In genomic region chr13:63672425-63672824, GRCm38 (mm10) we compare ENCODE assay signal across 31 mouse cellular contexts.
DNase-seq lines count a peak whose midpoint lies in the region; ATAC-seq lines count a peak whose summit lies in the region.
"Had no signal": no experiment of that assay in that cellular context is flagged by ENCODE, and none has a peak within 500 bp of the region (broad histone marks: within the 10 kb centered on the region; RNA-seq: fewer than 3 reads in every experiment).

No protein-coding gene starts in this region.

- H3K36me3 ChIP-seq in limb, embryonic 13.5 days = no peaks in the 10 kb centered on the region
- no peaks in the 10 kb centered on the region for H3K36me3 ChIP-seq in limb, embryonic 10.5 days
- H3K36me3 ChIP-seq in limb, embryonic 15.5 days = no peaks in the 10 kb centered on the region
- H3K36me3 ChIP-seq in hindbrain, embryonic 16.5 days (ENCODE audit: control insufficient read depth, insufficient read depth, low read length) = no peaks in the 10 kb centered on the region
- H3K36me3 ChIP-seq in kidney, embryonic 15.5 days = no peaks in the 10 kb centered on the region
- H3K36me3 ChIP-seq: heart, embryonic 12.5 days; hindbrain, embryonic 13.5 days; limb, embryonic 12.5 days; liver, embryonic 13.5 days; midbrain, embryonic 10.5 days; midbrain, embryonic 15.5 days; neural tube, embryonic 15.5 days; stomach, embryonic 15.5 days had no signal

- H3K4me3 ChIP-seq in limb, embryonic 13.5 days = no peak overlapping the region
- H3K4me3 ChIP-seq in limb, embryonic 10.5 days = no peak overlapping the region
- H3K4me3 ChIP-seq in limb, embryonic 15.5 days = no peak overlapping the region
- H3K4me3 ChIP-seq in hindbrain, embryonic 16.5 days (ENCODE audit: low read length) = no peak overlapping the region
- H3K4me3 ChIP-seq in kidney, embryonic 15.5 days (replicated peaks) = no peak overlapping the region
- H3K4me3 ChIP-seq: gastrocnemius, adult 2 months; heart, embryonic 12.5 days; hindbrain, embryonic 13.5 days; limb, embryonic 12.5 days; liver, embryonic 13.5 days; midbrain, embryonic 10.5 days; midbrain, embryonic 15.5 days; neural tube, embryonic 15.5 days; stomach, embryonic 15.5 days had no signal

- no peak overlapping the region for H3K4me2 ChIP-seq in limb, embryonic 13.5 days (replicated peaks)
- H3K4me2 ChIP-seq in limb, embryonic 15.5 days = no peak overlapping the region
- no peak overlapping the region for H3K4me2 ChIP-seq in hindbrain, embryonic 16.5 days (ENCODE audit: low read length)
- no peak overlapping the region for H3K4me2 ChIP-seq in kidney, embryonic 15.5 days
- H3K4me2 ChIP-seq: heart, embryonic 12.5 days; hindbrain, embryonic 13.5 days; limb, embryonic 12.5 days; liver, embryonic 13.5 days; midbrain, embryonic 15.5 days; neural tube, embryonic 15.5 days; stomach, embryonic 15.5 days had no signal

- ATAC-seq in limb, embryonic 13.5 days (ENCODE audit: low FRiP score, low read depth) = no peak
- ATAC-seq in limb, embryonic 15.5 days (ENCODE audit: insufficient number of reproducible peaks, low FRiP score, low TSS enrichment, low read depth) = no peak
- ATAC-seq in hindbrain, embryonic 16.5 days = no peak
- no peak for ATAC-seq in kidney, embryonic 15.5 days (replicated peaks; ENCODE audit: low FRiP score)
- ATAC-seq: forebrain, embryonic 14.5 days; inflammation-experienced regulatory T-cells, adult 6 months; midbrain, embryonic 15.5 days had no signal

- H3K4me1 ChIP-seq in limb, embryonic 13.5 days = peaks cover 16% of the 10 kb centered on the region
- H3K4me1 ChIP-seq in limb, embryonic 10.5 days = peaks cover 14% of the 10 kb centered on the region
- peaks cover 9% of the 10 kb centered on the region; the same call in 1 of the 2 replicates for H3K4me1 ChIP-seq in limb, embryonic 15.5 days
- peaks cover 5% of the 10 kb centered on the region for H3K4me1 ChIP-seq in hindbrain, embryonic 16.5 days (ENCODE audit: control insufficient read depth, insufficient read depth, low read depth, low read length)
- H3K4me1 ChIP-seq in kidney, embryonic 15.5 days = peaks cover 6% of the 10 kb centered on the region
- H3K4me1 ChIP-seq: liver, embryonic 13.5 days; midbrain, embryonic 15.5 days; stomach, embryonic 15.5 days had no signal

- 56% methylated on average over 4 of the region's 4 CpGs for WGBS in limb, embryonic 13.5 days
- WGBS in limb, embryonic 10.5 days = 71% methylated on average over 4 of the region's 4 CpGs
- WGBS in limb, embryonic 15.5 days = 46% methylated on average over 4 of the region's 4 CpGs
- WGBS in hindbrain, embryonic 16.5 days = 73% methylated on average over 4 of the region's 4 CpGs
- 50% methylated on average over 4 of the region's 4 CpGs for WGBS in kidney, embryonic 15.5 days

- 0 out of 2 replicates have a peak overlapping the region, but pooled peaks have one; percentile 6 for H3K27ac ChIP-seq in limb, embryonic 13.5 days
- H3K27ac ChIP-seq in limb, embryonic 10.5 days = no peak overlapping the region
- H3K27ac ChIP-seq in limb, embryonic 15.5 days = 0 out of 2 replicates have a peak overlapping the region, but pooled peaks have one; percentile 33
- no peak overlapping the region for H3K27ac ChIP-seq in hindbrain, embryonic 16.5 days (ENCODE audit: low read depth, low read length)
- no peak overlapping the region for H3K27ac ChIP-seq in kidney, embryonic 15.5 days
- H3K27ac ChIP-seq: gastrocnemius, adult 2 months; hindbrain, embryonic 13.5 days; limb, embryonic 12.5 days; liver, embryonic 13.5 days; midbrain, embryonic 10.5 days; midbrain, embryonic 15.5 days; neural tube, embryonic 15.5 days; stomach, embryonic 15.5 days had no signal

- H3K9me3 ChIP-seq in limb, embryonic 13.5 days = no peaks in the 10 kb centered on the region
- no peaks in the 10 kb centered on the region for H3K9me3 ChIP-seq in limb, embryonic 10.5 days (replicated peaks)
- H3K9me3 ChIP-seq in limb, embryonic 15.5 days = no peaks in the 10 kb centered on the region
- H3K9me3 ChIP-seq in hindbrain, embryonic 16.5 days (ENCODE audit: control insufficient read depth, low read length) = no peaks in the 10 kb centered on the region
- H3K9me3 ChIP-seq in kidney, embryonic 15.5 days (replicated peaks) = no peaks in the 10 kb centered on the region
- H3K9me3 ChIP-seq: heart, embryonic 12.5 days; hindbrain, embryonic 13.5 days; limb, embryonic 12.5 days; liver, embryonic 13.5 days; midbrain, embryonic 10.5 days; midbrain, embryonic 15.5 days; neural tube, embryonic 15.5 days; stomach, embryonic 15.5 days had no signal

- no peak overlapping the region for H3K9ac ChIP-seq in limb, embryonic 13.5 days
- no peak overlapping the region for H3K9ac ChIP-seq in limb, embryonic 15.5 days
- H3K9ac ChIP-seq in hindbrain, embryonic 16.5 days (ENCODE audit: low read depth, low read length) = no peak overlapping the region
- H3K9ac ChIP-seq in kidney, embryonic 15.5 days = no peak overlapping the region
- H3K9ac ChIP-seq: heart, embryonic 12.5 days; hindbrain, embryonic 13.5 days; limb, embryonic 12.5 days; liver, embryonic 13.5 days; midbrain, embryonic 15.5 days; neural tube, embryonic 15.5 days; stomach, embryonic 15.5 days had no signal

- peak; percentile 72 for DNase-seq in adrenal gland, adult 2 months
- no peak for DNase-seq in adrenal gland, postnatal 4 days (ENCODE audit: low spot score in 2 of 2)
- DNase-seq in limb, embryonic 10.5 days (ENCODE audit: low spot score) = no peak
- peak; percentile 30 for DNase-seq in adrenal gland, postnatal 10 days
- DNase-seq: cerebellum, adult 18-20 months; cerebellum, postnatal 10 days; gastrocnemius, adult 2 months; gastrocnemius, postnatal 36 days; heart, adult 18-20 months; heart, postnatal 4 days; kidney, adult 2 months; kidney, postnatal 25 days; liver, embryonic 13.5 days; lung, adult 18-20 months; lung, postnatal 10 days; retina, postnatal 1 day; right cerebral cortex, postnatal 14 days; thymus, postnatal 36 days had no signal

- 0 out of 2 replicates have a peak, but pooled peaks cover 3% of the 10 kb centered on the region for H3K27me3 ChIP-seq in limb, embryonic 13.5 days
- H3K27me3 ChIP-seq in limb, embryonic 10.5 days (ENCODE audit: low read depth, poor library complexity, severe bottlenecking) = no peaks in the 10 kb centered on the region
- H3K27me3 ChIP-seq in limb, embryonic 15.5 days = no peaks in the 10 kb centered on the region
- no peaks in the 10 kb centered on the region for H3K27me3 ChIP-seq in hindbrain, embryonic 16.5 days (replicated peaks; ENCODE audit: control insufficient read depth, insufficient read depth, low read length)
- no peaks in the 10 kb centered on the region for H3K27me3 ChIP-seq in kidney, embryonic 15.5 days
- H3K27me3 ChIP-seq: heart, embryonic 12.5 days; limb, embryonic 12.5 days; liver, embryonic 13.5 days; midbrain, embryonic 15.5 days; neural tube, embryonic 15.5 days; stomach, embryonic 15.5 days had no signal

Comparison
In these comparisons a context has a peak if more than half of its experiments do, and no peak if none do; other contexts are left out.
1. DNase-seq: peak in adrenal gland, adult 2 months (single experiment) and adrenal gland, postnatal 10 days (single experiment); none in adrenal gland, postnatal 4 days (0 of 2) and limb, embryonic 10.5 days (single experiment).
2. H3K27ac ChIP-seq: peak in limb, embryonic 13.5 days (single experiment) and limb, embryonic 15.5 days (single experiment); none in limb, embryonic 10.5 days (single experiment), hindbrain, embryonic 16.5 days (single experiment) and kidney, embryonic 15.5 days (single experiment).